Mouse (Mus musculus) midbrain, embryonic 12.5 days (tissue): ENCODE data around the gene Col11a2. TPM values are rescaled to one million over a fixed set of nuclear protein-coding genes. Genes with fewer than 3 reads are reported as not detected.
A peak's percentile ranks its signal among the peaks of the same experiment; 100 is the strongest.

Experiments used
- ATAC-seq: fragments of 200-750 bp; cut with Nextera tagmentation; 2 replicates; pipeline ENCODE4 v1.8.0; 2017; ENCODE audit warnings: low read depth, moderate TSS enrichment, moderate library complexity; ENCODE audit not compliant: low FRiP score
- H3K27ac ChIP-seq: fragments of 300-500 bp; sonication (generic); replicated peaks from 2 replicates; pipeline ENCODE4 v1.5.1; 2016; ENCODE audit warnings: mild to moderate bottlenecking
- H3K27me3 ChIP-seq: fragments of 300-500 bp; sonication (generic); 2 replicates; pipeline ENCODE4 v1.6.1; 2016; ENCODE audit warnings: mild to moderate bottlenecking
- H3K36me3 ChIP-seq: fragments of 300-500 bp; sonication (generic); 2 replicates; pipeline ENCODE4 v1.6.1; 2016
- H3K4me1 ChIP-seq: fragments of 300-500 bp; sonication (generic); 2 replicates; pipeline ENCODE4 v1.6.1; 2016
- H3K4me2 ChIP-seq: fragments of 300-500 bp; sonication (generic); replicated peaks from 2 replicates; pipeline ENCODE4 v1.6.1; 2016; ENCODE audit warnings: mild to moderate bottlenecking, moderate library complexity
- H3K4me3 ChIP-seq: fragments of 300-500 bp; sonication (generic); 2 replicates; pipeline ENCODE4 v1.5.1; 2016; ENCODE audit warnings: mild to moderate bottlenecking
- H3K9ac ChIP-seq: fragments of 300-500 bp; sonication (generic); replicated peaks from 2 replicates; pipeline ENCODE4 v1.6.1; 2016; ENCODE audit warnings: mild to moderate bottlenecking, moderate library complexity
- H3K9me3 ChIP-seq: fragments of 300-500 bp; sonication (generic); 2 replicates; pipeline ENCODE4 v1.6.1; 2016; ENCODE audit warnings: mild to moderate bottlenecking
- WGBS: fragments of 180-500 bp; shearing (Covaris S2); methylation state at CpG from one replicate; pipeline ENCODE4 v1.1.7; 2016; 5-methylcytosine and 5-hydroxymethylcytosine counted together
- microRNA counts: library from miRNA; unstranded; fragments of <30 nt; microRNA quantifications from one replicate; lab custom pipeline; 2017
- microRNA-seq: library from miRNA; unstranded; fragments of <30 nt; microRNA quantifications from one replicate; pipeline ENCODE4, GENCODE M21; 2017
- polyA plus RNA-seq: library from polyadenylated mRNA; unstranded; fragments of >200 nt; fragmentation: Nextera tagmentation; extraction: Ambion mirVana; gene quantifications from 2 replicates; pipeline ENCODE4 v1.2.1, GENCODE M21; 2016

The Col11a2 gene
- polyA plus RNA-seq, 1 experiment from 2014 or later = 4.0 TPM

- no peak overlapping the region for H3K9ac ChIP-seq
- H3K4me1 ChIP-seq = 0 out of 2 replicates have a peak, but pooled peaks cover 5% of the 10 kb centered on the region
- H3K27ac ChIP-seq = 0 out of 2 replicates have a peak overlapping the region, but pooled peaks have one; percentile 21
- no peaks in the 10 kb centered on the region for H3K9me3 ChIP-seq
- H3K4me3 ChIP-seq = no peak overlapping the region
- ATAC-seq = no peak
- no peaks in the 10 kb centered on the region for H3K27me3 ChIP-seq
- 65% methylated on average over 8 of the region's 8 CpGs for WGBS
- no peak overlapping the region for H3K4me2 ChIP-seq
- peaks cover 63% of the 10 kb centered on the region for H3K36me3 ChIP-seq
Observed at GRCm38 (mm10) chr17:34110309-34110708, 71.1 kb downstream of the Col11a2 start.

GRCm38 (mm10) chr17:34114114-34114513, 74.9 kb downstream of the Col11a2 start:
- Histone ChIP-seq H3K27me3 (no peaks in the 10 kb centered on the region), H3K4me2 (no peak overlapping the region), H3K9ac (no peak overlapping the region), H3K9me3 (no peaks in the 10 kb centered on the region), H3K4me1 (peaks cover 24% of the 10 kb centered on the region), H3K27ac (no peak overlapping the region), H3K4me3 (no peak overlapping the region), H3K36me3 (peaks cover 82% of the 10 kb centered on the region)
- ATAC-seq = no peak
- WGBS = 93% methylated on average over 7 of the region's 7 CpGs

MicroRNA genes within 50 kb of the gene (microRNA counts, 519-probe panel; counts per million panel counts)
- 4,059 counts per million, percentile 24 among the panel's probes with 10 or more counts for microRNA mmu-miR-219 (lab: Ali Mortazavi, UCI)

Small RNA genes lying within 50 kb of the gene (microRNA-seq; reads per million reads assigned to microRNA genes)
- 3.0 reads per million, percentile 8 among the genes with 10 or more reads in this experiment for gene Mir219a-1
- not detected for gene Mir219c

Other genes starting within 250 kb of the Col11a2 start
- 25.5 and 31.9 TPM in 2 replicates for gene Kank3, start 228.9 kb upstream of the Col11a2 start, polyA plus RNA-seq
- gene Rps28, start 214.9 kb upstream of the Col11a2 start, polyA plus RNA-seq = 613 and 671 TPM in 2 replicates
- 436 and 454 TPM in 2 replicates for gene Ndufa7, start 214.9 kb upstream of the Col11a2 start, polyA plus RNA-seq
- gene Cd320, start 196.3 kb upstream of the Col11a2 start, polyA plus RNA-seq = 59.8 and 63.5 TPM in 2 replicates
- not detected in 2 replicates for gene Gm7029, start 165.6 kb upstream of the Col11a2 start, polyA plus RNA-seq
- 3.8 and 4.4 TPM in 2 replicates for gene Kifc1, start 148.8 kb upstream of the Col11a2 start, polyA plus RNA-seq
- 0.23 and 0.38 TPM in 2 replicates for gene Platr17, start 134.3 kb upstream of the Col11a2 start, polyA plus RNA-seq
- gene Daxx, start 130.0 kb upstream of the Col11a2 start, polyA plus RNA-seq = 64.6 and 66.2 TPM in 2 replicates
- gene Tapbp, start 123.5 kb upstream of the Col11a2 start, polyA plus RNA-seq = 19.1 and 21.9 TPM in 2 replicates
- 21.8 and 25.3 TPM in 2 replicates for gene Zbtb22, start 123.5 kb upstream of the Col11a2 start, polyA plus RNA-seq
- 69.9 and 74.3 TPM in 2 replicates for gene Rgl2, start 109.9 kb upstream of the Col11a2 start, polyA plus RNA-seq
- gene Pfdn6, start 99.1 kb upstream of the Col11a2 start, polyA plus RNA-seq = 188 and 203 TPM in 2 replicates
- 37.5 and 37.7 TPM in 2 replicates for gene Wdr46, start 98.8 kb upstream of the Col11a2 start, polyA plus RNA-seq
- gene B3galt4, start 87.9 kb upstream of the Col11a2 start, polyA plus RNA-seq = 8.1 and 8.7 TPM in 2 replicates
- gene Vps52, start 83.6 kb upstream of the Col11a2 start, polyA plus RNA-seq = 67.0 and 70.9 TPM in 2 replicates
- gene Rps18, start 83.4 kb upstream of the Col11a2 start, polyA plus RNA-seq = 891 and 909 TPM in 2 replicates
- gene H2-K1, start 39.1 kb upstream of the Col11a2 start, polyA plus RNA-seq = 26.8 and 28.4 TPM in 2 replicates
- gene Ring1, start 14.8 kb upstream of the Col11a2 start, polyA plus RNA-seq = 25.2 and 27.0 TPM in 2 replicates
- gene H2-Ke6, start 11.4 kb upstream of the Col11a2 start, polyA plus RNA-seq = 110 and 131 TPM in 2 replicates
- 180 and 184 TPM in 2 replicates for gene Slc39a7, start 7.8 kb upstream of the Col11a2 start, polyA plus RNA-seq
- gene Rxrb, start 7.6 kb upstream of the Col11a2 start, polyA plus RNA-seq = 68.0 and 68.4 TPM in 2 replicates
- gene H2-Oa, start 52.9 kb downstream of the Col11a2 start, polyA plus RNA-seq = 0.17 and 0.56 TPM in 2 replicates
- 9.8 and 9.9 TPM in 2 replicates for gene H2-DMa, start 80.1 kb downstream of the Col11a2 start, polyA plus RNA-seq
- gene Brd2, start 83.2 kb downstream of the Col11a2 start, polyA plus RNA-seq = 144 and 148 TPM in 2 replicates
- 0.16 and 0.23 TPM in 2 replicates for gene H2-DMb2, start 103.9 kb downstream of the Col11a2 start, polyA plus RNA-seq
- 0.16 and 0.73 TPM in 2 replicates for gene H2-DMb1, start 113.6 kb downstream of the Col11a2 start, polyA plus RNA-seq
- 1.4 and 1.8 TPM in 2 replicates for gene Tap1, start 148.1 kb downstream of the Col11a2 start, polyA plus RNA-seq
- gene Psmb9, start 148.3 kb downstream of the Col11a2 start, polyA plus RNA-seq = 1.3 and 1.5 TPM in 2 replicates
- gene Psmb8, start 158.3 kb downstream of the Col11a2 start, polyA plus RNA-seq = 1.6 and 2.1 TPM in 2 replicates
- gene Tap2, start 164.1 kb downstream of the Col11a2 start, polyA plus RNA-seq = 0.79 and 0.82 TPM in 2 replicates
- gene H2-Ob, start 199.5 kb downstream of the Col11a2 start, polyA plus RNA-seq = not detected in 2 replicates
- 2.6 and 3.2 TPM in 2 replicates for gene H2-Ab1, start 218.3 kb downstream of the Col11a2 start, polyA plus RNA-seq
- gene H2-Aa, start 248.4 kb downstream of the Col11a2 start, polyA plus RNA-seq = 0.37 TPM in 1 of 2 replicates, not detected in the other